Mouse (Mus musculus): Measurements from ENCODE around the gene Akr1b8. TPM values are rescaled to one million over a fixed set of nuclear protein-coding genes. Genes with fewer than 3 reads are reported as not detected.
"Not testable (repeated sequence)": the region's sequence is repeated elsewhere in the genome, so short reads cannot be mapped to it uniquely, and the experiment has no call there.

The Akr1b8 gene
- polyA plus RNA-seq, 2 experiments from 2014 or later = not detected

- no peak for ATAC-seq
These were observed 52.8 kb downstream of the Akr1b8 start for GRCm38 (mm10) chr6:34406746-34407145.

GRCm38 (mm10) chr6:34407403-34407802, 53.5 kb downstream of the Akr1b8 start:
- ATAC-seq = no peak

- no peak for ATAC-seq
These were observed 58.1 kb downstream of the Akr1b8 start, which contains the start of gene Akr1b7 for GRCm38 (mm10) chr6:34412023-34412422. Gene Akr1b7 (plus strand): TSS chr6:34412334.

- no peak for ATAC-seq
These were observed 58.8 kb downstream of the Akr1b8 start for GRCm38 (mm10) chr6:34412688-34413087.

- ATAC-seq = not testable (repeated sequence)
These were observed 59.5 kb downstream of the Akr1b8 start for GRCm38 (mm10) chr6:34413386-34413785.

GRCm38 (mm10) chr6:34416521-34416920, 62.6 kb downstream of the Akr1b8 start:
- no peak for ATAC-seq

Other genes with a start within 250 kb of the Akr1b8 start
- gene Slc35b4, start 177.0 kb upstream of the Akr1b8 start, polyA plus RNA-seq (2017; shearing (Covaris generic)) = 10 to 100 TPM; 29.9 to 45.3 TPM
- 100 to 1,000 TPM; 382 to 479 TPM for gene Akr1b3, start 36.6 kb upstream of the Akr1b8 start, polyA plus RNA-seq (2017; shearing (Covaris generic))
- gene Akr1b10, start 30.1 kb downstream of the Akr1b8 start, polyA plus RNA-seq (2017; shearing (Covaris generic)) = 10 to 100 TPM; 56.4 to 60.5 TPM
- gene Akr1b7, start 58.2 kb downstream of the Akr1b8 start, polyA plus RNA-seq (2017; shearing (Covaris generic)) = under 1 TPM in 1 of 2 experiments, not detected in 1; 0.49 TPM
- gene Bpgm, start 122.1 kb downstream of the Akr1b8 start, polyA plus RNA-seq (2017; shearing (Covaris generic)) = 10 to 100 TPM; 21.5 to 31.7 TPM
- gene Cald1, start 244.4 kb downstream of the Akr1b8 start, polyA plus RNA-seq (2017; shearing (Covaris generic)) = under 1 TPM in 1 of 2 experiments, not detected in 1; 0.15 TPM

Measured in CD4-positive, CD25-positive, alpha-beta regulatory T cell, adult 4 months (primary cell).